Mouse (Mus musculus) embryo, embryonic 10.5 days (tissue): Measurements from ENCODE around the gene Itga6.

ENCODE experiments used
- DNase-seq: peaks from one replicate; pipeline ENCODE4 v3.0.0-alpha.2; 2015; ENCODE audit warnings: low spot score

Itga6 gene

GRCm38 (mm10) chr2:71855076-71855475 is 109.7 kb downstream of the Itga6 start:
- no peak for DNase-seq

DNA sequence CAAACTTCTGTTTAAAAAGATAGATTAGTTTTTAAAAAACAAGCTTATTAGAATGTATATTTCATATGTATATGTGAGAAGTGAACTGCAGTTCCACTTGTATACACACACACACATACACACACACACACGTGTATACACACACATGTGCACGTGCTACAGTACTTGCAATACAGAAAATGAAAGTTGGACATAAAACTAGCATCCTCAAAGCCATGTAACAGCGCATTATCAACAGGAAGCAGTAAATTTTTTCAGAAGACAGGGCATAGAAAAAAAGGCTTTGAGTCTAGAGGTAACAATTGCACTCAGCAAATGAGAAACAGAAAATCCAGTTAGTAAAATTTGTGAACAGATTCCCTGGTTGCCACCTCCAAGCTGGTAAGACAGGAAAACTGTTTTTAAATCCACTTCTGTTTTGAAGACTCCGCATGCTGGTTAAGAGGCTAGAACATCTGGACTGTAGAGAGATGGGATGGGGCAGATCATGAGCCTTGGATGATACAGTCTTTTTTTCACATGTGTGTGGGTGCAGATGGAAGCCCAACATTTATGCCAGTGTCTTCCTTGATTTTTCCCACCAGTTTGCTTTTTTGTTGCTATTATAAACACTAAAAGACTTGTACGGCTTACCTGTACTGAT is 118.2 kb downstream of the Itga6 start:
- DNase-seq, result no peak

- DNase-seq, result no peak
Measured at GRCm38 (mm10) chr2:71865022-71865421, 119.6 kb downstream of the Itga6 start.

DNA sequence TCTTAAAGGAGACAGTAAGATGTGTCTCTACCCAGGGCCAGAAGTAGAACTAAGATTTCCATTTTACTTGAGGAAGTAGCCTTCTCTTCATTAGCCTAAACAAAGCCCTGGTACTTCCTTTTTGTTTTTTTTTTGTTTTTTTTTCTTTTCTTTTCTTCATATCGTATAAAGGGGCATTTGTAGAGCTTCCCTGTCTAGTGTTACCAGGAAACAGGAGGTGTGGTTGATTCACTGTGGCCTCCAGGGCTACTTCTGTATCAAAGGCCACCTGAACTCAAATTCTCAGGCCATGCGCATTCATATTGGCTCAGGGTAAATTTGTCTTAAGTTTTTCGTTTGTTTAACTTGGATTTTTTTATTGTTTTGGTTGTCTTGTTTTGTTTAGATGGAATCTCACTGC is 120.5 kb downstream of the Itga6 start:
- DNase-seq, result no peak

GRCm38 (mm10) chr2:71866565-71866964 is 121.1 kb downstream of the Itga6 start:
- no peak for DNase-seq

DNA sequence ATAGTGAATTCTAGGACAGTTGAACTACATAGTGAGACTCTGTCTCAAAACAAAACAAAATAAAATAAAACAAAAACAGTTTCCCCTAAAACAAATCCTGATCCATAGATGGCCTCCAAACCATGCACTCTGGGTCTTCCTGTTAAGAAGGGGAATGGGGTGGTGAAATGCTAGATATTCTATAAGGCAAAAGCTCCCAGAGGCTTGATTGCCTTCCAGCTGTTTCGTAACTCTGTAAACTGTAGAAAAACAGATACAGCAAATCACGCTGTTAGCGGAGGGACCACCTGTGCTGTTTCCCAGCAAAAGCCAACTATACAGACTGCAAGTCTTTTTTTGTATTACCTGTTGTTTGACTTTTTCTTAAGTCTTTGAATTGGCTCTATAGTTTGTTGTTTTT is 121.6 kb downstream of the Itga6 start:
- no peak for DNase-seq

DNA sequence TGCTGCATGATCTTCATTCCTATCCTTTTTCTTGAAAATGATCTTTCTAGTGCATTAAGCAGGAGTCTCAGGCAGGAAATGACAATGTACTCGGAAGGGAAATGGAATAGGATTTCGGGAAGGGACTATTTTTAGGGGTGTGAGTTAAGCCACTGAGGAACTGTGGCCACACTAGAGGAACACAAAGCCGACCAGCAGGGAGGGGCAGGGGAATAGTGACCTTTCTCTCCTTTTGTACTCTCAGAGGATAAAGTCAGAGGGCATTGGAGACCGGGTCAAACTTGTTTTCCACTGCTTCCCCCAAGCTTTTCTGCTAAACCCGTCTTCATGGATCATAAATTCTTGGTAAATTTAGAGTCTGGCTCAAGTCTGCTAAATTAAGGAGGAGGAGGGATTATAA is 122.1 kb downstream of the Itga6 start:
- peak; percentile 32 for DNase-seq

- DNase-seq, result no peak
Measured at GRCm38 (mm10) chr2:71868256-71868655, 122.8 kb downstream of the Itga6 start.

GRCm38 (mm10) chr2:71872141-71872540 is 126.7 kb downstream of the Itga6 start:
- DNase-seq, result no peak

GRCm38 (mm10) chr2:71872801-71873443 is 127.5 kb downstream of the Itga6 start, which contains the start of gene Pdk1:
Gene Pdk1 (plus strand): TSS chr2:71873224.
- DNase-seq, result peak; percentile 97

DNA sequence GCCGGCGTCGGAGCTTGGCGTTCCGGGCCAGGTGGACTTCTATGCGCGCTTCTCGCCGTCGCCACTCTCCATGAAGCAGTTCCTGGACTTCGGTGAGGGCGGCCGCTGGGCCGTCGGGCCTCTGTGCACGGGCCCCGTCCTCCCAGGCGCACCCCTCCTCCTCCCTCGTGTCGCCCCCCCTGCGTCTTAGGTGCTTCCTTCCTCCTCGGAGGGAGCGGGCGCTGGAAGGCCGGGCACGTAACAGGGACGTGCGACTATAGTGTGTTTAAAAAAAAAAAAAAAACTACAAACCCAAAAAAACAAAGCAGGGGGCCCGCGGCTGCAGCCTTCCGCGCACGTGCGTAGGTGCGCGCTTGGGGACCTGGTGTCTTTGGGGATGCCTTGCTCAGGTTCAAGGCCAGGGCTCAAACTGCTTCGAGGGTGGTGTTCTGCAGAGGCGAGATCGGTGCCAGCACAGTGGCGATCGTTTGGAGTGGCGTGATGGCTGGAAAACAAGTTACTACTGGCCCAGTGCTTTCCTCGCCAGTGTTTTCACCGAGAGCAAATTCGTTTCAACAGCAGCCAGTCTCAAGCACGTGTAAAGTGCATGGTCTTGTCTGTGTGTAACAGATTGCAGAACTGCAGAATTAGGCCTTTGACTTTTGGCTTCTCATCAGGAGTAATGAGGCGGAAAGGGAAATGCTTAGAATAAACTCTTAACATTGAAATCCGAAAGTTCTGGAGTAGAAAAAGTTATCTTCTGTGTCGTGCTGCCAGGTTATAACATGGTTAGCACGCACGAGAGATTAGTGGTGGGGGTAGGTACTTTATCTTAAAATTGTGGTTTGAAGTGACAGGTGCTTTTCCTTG is 128.3 kb downstream of the Itga6 start:
- DNase-seq, result peak; percentile 59

DNA sequence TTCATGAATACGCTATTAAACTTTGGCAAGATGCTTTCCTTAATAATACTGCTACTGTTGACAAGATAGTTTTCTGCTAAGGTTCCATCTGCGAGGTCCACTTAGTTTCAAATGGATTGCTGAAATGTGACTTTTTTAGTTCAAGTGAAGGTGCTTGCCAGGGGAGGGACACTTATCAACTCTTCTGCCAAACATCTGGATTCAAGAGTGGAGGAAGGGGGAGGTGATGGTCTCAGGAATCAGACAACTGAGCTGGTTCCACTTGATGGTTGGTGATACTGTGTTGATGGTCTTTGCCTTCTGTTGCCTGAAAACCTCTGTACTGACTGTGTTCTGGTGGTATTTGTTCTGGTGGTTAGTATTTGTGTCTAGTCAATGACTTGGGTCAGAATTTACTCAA is 129.0 kb downstream of the Itga6 start:
- peak; percentile 30 for DNase-seq

DNA sequence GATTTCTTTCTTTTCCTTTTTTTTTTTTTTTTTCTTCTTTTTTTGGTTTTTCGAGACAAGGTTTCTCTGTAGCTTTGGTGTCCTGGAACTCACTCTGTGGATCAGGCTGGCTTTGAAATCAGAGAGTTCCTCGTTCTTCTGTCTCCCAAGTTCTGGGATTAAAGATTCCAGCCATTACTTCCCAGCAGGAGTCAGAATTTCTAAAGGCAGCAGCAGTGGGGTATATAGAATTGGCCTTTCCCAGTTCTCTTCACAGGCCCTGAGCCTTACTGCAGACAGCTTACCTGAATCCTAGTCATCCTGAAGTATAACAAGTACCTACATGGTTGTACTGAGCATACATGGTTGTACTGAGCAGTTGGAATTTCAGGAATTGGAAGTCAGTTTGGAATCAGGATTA is 129.4 kb downstream of the Itga6 start:
- no peak for DNase-seq

DNA sequence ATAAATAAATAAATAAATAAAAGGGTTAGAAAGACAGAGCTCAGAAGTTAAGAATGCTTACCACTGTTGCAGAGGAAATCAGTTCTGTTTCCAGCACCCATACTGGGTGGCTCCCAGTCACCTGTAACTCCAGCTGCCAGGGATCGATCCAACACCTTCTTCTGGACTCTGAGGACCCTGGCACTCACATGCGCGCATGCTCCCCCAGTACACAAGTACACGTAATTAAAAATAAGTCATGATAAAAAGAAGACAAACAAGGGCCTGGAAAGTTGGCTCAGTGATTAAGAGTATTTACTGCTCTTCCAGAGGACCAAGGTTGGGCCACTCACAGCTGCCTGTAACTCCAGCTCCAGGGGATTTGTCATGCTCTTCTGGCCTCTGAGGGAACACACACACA is 132.4 kb downstream of the Itga6 start:
- DNase-seq, result no peak

GRCm38 (mm10) chr2:71878441-71878840 is 133.0 kb downstream of the Itga6 start:
- DNase-seq, result no peak

- DNase-seq, result no peak
Measured at GRCm38 (mm10) chr2:71878943-71879342, 133.5 kb downstream of the Itga6 start.

DNA sequence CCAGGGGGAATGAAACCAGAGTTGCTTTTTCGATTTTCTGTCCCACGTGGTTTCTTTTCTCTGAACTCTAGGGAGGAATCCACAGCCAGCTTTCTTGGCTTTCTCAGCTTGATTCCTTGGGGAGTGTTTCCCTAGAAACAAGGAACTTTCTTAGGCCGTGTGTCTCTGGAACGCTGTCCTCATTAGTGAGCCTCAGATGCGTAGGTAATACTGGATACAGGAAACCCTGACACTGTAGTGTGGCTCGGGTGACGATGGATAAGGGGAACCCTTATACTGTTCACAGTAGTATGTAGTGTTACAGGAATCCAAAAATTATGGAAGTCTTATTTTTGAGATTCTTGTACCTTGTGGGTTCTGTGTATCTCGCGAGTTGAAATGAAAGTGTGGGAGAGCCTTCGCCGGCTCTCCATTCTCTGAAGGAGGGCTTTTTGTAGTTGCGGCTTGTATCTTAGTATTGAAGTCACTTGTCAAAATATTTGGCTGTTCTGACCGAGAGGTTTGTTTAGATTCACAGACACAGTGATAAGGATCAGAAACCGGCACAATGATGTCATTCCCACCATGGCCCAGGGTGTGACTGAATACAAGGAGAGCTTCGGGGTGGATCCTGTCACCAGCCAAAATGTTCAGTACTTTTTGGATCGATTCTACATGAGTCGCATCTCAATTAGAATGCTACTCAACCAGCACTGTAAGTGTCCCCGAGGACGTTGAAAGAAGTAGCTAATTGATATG is 137.7 kb downstream of the Itga6 start:
- no peak for DNase-seq

- DNase-seq, result no peak
Measured at GRCm38 (mm10) chr2:71887269-71887668, 141.9 kb downstream of the Itga6 start.

DNA sequence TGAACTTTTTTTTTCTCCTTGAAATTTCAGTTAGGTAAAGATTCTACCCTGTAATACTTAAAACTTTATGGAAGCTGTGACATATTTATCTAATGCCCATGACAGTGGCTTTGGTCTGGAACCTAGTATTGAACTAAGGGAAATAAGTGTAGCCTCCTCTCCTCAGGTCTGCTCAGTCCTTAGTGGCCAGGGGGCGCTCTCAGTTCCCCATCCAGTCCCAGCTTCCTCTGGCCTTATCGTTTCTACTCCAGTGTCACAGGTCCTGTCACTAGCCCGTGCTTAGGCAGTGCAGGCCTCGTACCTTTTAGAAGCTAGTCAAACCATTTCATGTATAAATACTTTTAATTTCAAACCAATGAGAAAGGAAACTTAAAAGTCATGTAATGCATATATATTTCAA is 143.0 kb downstream of the Itga6 start:
- DNase-seq, result no peak

- DNase-seq, result no peak
Measured at GRCm38 (mm10) chr2:71891536-71891935, 146.1 kb downstream of the Itga6 start.

GRCm38 (mm10) chr2:71892741-71893349 is 147.4 kb downstream of the Itga6 start:
- no peak for DNase-seq
